Mouse (Mus musculus): ENCODE data around the gene Krt77. TPM values are rescaled to one million over a fixed set of nuclear protein-coding genes. Genes with fewer than 3 reads are reported as not detected.

Gene Krt77
- total RNA-seq, 2 experiments from 2014 or later: 9.2 to 10.1 TPM

- no peak for DNase-seq
Observed at GRCm38 (mm10) chr15:101833131-101833530, 36.4 kb downstream of the Krt77 start.

- no peak for DNase-seq
Observed at GRCm38 (mm10) chr15:101829441-101829840, 40.1 kb downstream of the Krt77 start.

- DNase-seq: no peak
Observed at GRCm38 (mm10) chr15:101821786-101822185, 47.7 kb downstream of the Krt77 start.

- DNase-seq: peak; percentile 37 to 42
Observed at GRCm38 (mm10) chr15:101817875-101818274, 51.6 kb downstream of the Krt77 start, which contains the start of gene Krt2. Gene Krt2 (minus strand): TSS chr15:101818169.

Small RNA genes within 50 kb of the gene (microRNA-seq; reads per million reads assigned to microRNA genes)
- gene Gm44356: 0 reads per million in 2 experiments

Other genes starting within 250 kb of the Krt77 start
- not detected for gene Gm5414, start 241.5 kb downstream of the Krt77 start, total RNA-seq (2021)
- not detected for gene Gm5478, start 222.3 kb downstream of the Krt77 start, total RNA-seq (2021)
- gene Krt6b, start 189.4 kb downstream of the Krt77 start, total RNA-seq (2021): not detected
- gene Krt6a, start 175.4 kb downstream of the Krt77 start, total RNA-seq (2021): not detected
- gene Krt5, start 156.8 kb downstream of the Krt77 start, total RNA-seq (2021): under 1 TPM; 0.56 to 0.85 TPM
- not detected for gene Krt71, start 126.6 kb downstream of the Krt77 start, total RNA-seq (2021)
- not detected for gene Krt72, start 83.2 kb downstream of the Krt77 start, total RNA-seq (2021)
- gene Krt73, start 67.4 kb downstream of the Krt77 start, total RNA-seq (2021): 1 to 10 TPM; 5.8 to 8.1 TPM
- gene Krt2, start 51.5 kb downstream of the Krt77 start, total RNA-seq (2021): 1 to 10 TPM; 4.6 to 6.4 TPM
- gene Krt1, start 18.9 kb downstream of the Krt77 start, total RNA-seq (2021): 1 to 10 TPM; 3.5 to 4.6 TPM
- gene Krt76, start 23.2 kb upstream of the Krt77 start, total RNA-seq (2021): not detected
- not detected for gene Krt4, start 55.0 kb upstream of the Krt77 start, total RNA-seq (2021)
- not detected for gene Krt79, start 70.6 kb upstream of the Krt77 start, total RNA-seq (2021)
- not detected for gene Krt78, start 84.6 kb upstream of the Krt77 start, total RNA-seq (2021)
- under 1 TPM in 1 of 2 experiments, not detected in 1; 0.18 TPM for gene Krt8, start 134.8 kb upstream of the Krt77 start, total RNA-seq (2021)
- under 1 TPM in 1 of 2 experiments, not detected in 1; 0.71 TPM for gene Krt18, start 158.5 kb upstream of the Krt77 start, total RNA-seq (2021)
- 100 to 1,000 TPM; 179 to 182 TPM for gene Eif4b, start 204.1 kb upstream of the Krt77 start, total RNA-seq (2021)
- gene Tns2, start 230.7 kb upstream of the Krt77 start, total RNA-seq (2021): 10 to 100 TPM; 10.7 to 22.0 TPM